ENCODE assay signal across 10 mouse cellular contexts in the genomic region with DNA sequence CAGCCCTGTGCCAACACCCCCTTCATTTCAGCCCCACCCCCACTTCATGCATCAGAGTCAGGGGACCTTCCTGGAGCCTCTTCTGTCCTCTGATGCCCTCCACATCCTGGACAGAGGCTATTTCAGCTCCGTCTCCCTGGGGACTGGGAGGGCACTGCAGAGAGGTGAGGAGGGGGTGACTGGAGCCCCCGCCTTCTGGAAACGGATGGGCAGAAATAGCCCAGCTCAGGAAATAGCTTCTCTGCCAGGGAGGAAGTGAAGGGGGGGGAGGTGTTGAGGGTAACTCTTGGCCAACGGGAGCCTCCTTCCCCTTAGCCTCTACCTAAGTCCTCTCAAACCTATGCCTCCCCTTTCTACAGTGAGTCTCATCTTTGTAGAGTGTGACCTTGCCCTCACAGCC. TPM values are rescaled to one million over a fixed set of nuclear protein-coding genes. Genes with fewer than 3 reads are reported as not detected.
DNase-seq lines count a peak whose midpoint lies in the region; ATAC-seq lines count a peak whose summit lies in the region.
"Had no signal": no experiment of that assay in that cellular context is flagged by ENCODE, and none has a peak within 500 bp of the region (broad histone marks: within the 10 kb centered on the region; RNA-seq: fewer than 3 reads in every experiment).

No protein-coding gene starts in this region.

- no peak for ATAC-seq in frontal cortex, adult (ENCODE audit: low TSS enrichment)
- ATAC-seq: midbrain, embryonic 13.5 days had no signal

- DNase-seq in cerebellum, adult 9-11 months = peak; percentile 16
- no peak for DNase-seq in cerebellum, adult 8-10 months
- peak; percentile 54 to 77 for DNase-seq in adrenal gland, postnatal 36 days
- DNase-seq in kidney, postnatal 25 days = peak; percentile 82 to 91
- DNase-seq in lung, postnatal 25 days (ENCODE audit: low spot score) = peak; percentile 49
- no peak for DNase-seq in Muller cell, postnatal 12 days (ENCODE audit: inconsistent ontology term)
- no peak for DNase-seq in gastrocnemius, postnatal 25 days
- DNase-seq: cerebellum, postnatal 36 days had no signal

RNA-seq across cellular contexts. Expression of gene Exoc3l2, which starts 9.3 kb away (rescaled TPM):
- total RNA-seq in adrenal gland, postnatal 36 days (2021) = 10 to 100 TPM; 41.1 to 49.6 TPM
- under 1 TPM; 0.56 to 0.67 TPM for total RNA-seq in gastrocnemius, postnatal 25 days (2021)

RNA-seq across cellular contexts. Expression of gene Mark4, which starts 13.8 kb away (rescaled TPM):
- 10 to 100 TPM; 46.5 to 50.3 TPM for total RNA-seq in adrenal gland, postnatal 36 days (2021)
- total RNA-seq in gastrocnemius, postnatal 25 days (2021) = 10 to 100 TPM; 13.2 to 13.8 TPM

RNA-seq across cellular contexts. Expression of gene Bloc1s3, which starts 35.8 kb away (rescaled TPM):
- 10 to 100 TPM in 1 of 2 experiments, 1 to 10 TPM in 1; 8.7 to 12.1 TPM for total RNA-seq in adrenal gland, postnatal 36 days (2021)
- 1 to 10 TPM; 1.7 to 1.9 TPM for total RNA-seq in gastrocnemius, postnatal 25 days (2021)

RNA-seq across cellular contexts. Expression of gene Trappc6a, which starts 35.8 kb away (rescaled TPM):
- 10 to 100 TPM; 73.1 to 91.1 TPM for total RNA-seq in adrenal gland, postnatal 36 days (2021)
- total RNA-seq in gastrocnemius, postnatal 25 days (2021) = 10 to 100 TPM in 1 of 2 experiments, 1 to 10 TPM in 1; 8.8 to 10.6 TPM

RNA-seq across cellular contexts. Expression of gene Nkpd1, which starts 45.2 kb away (rescaled TPM):
- under 1 TPM in 1 of 2 experiments, not detected in 1; 0.17 TPM for total RNA-seq in adrenal gland, postnatal 36 days (2021)
- not detected for total RNA-seq in gastrocnemius, postnatal 25 days (2021)

Comparison
In these comparisons a context has a peak if more than half of its experiments do, and no peak if none do; other contexts are left out.
1. DNase-seq: peak in cerebellum, adult 9-11 months (single experiment), adrenal gland, postnatal 36 days (2 of 2), kidney, postnatal 25 days (2 of 2) and lung, postnatal 25 days (single experiment); none in cerebellum, adult 8-10 months (single experiment), Muller cell, postnatal 12 days (single experiment) and gastrocnemius, postnatal 25 days (single experiment).
2. RNA of gene Exoc3l2, which starts 9.3 kb away (total RNA-seq): 41.1 to 49.6 TPM in adrenal gland, postnatal 36 days; 0.56 to 0.67 TPM in gastrocnemius, postnatal 25 days; every median in the first group is over 10 times any median in the second.